Mouse (Mus musculus) lung, embryonic 16.5 days (tissue): ENCODE results near the gene Gm10226. TPM values are rescaled to one million over a fixed set of nuclear protein-coding genes. Genes with fewer than 3 reads are reported as not detected.
"Not testable (repeated sequence)": the region's sequence is repeated elsewhere in the genome, so short reads cannot be mapped to it uniquely, and the experiment has no call there.

ENCODE experiments used
- ATAC-seq: fragments of 200-750 bp; cut with Nextera tagmentation; 2 replicates; pipeline ENCODE4 v1.8.0; 2017; ENCODE audit warnings: low read depth, mild to moderate bottlenecking, moderate library complexity
- H3K27ac ChIP-seq: fragments of 300-500 bp; sonication (generic); 2 replicates; pipeline ENCODE4 v1.5.1; 2014; ENCODE audit warnings: mild to moderate bottlenecking, control low read depth, low read length
- H3K27me3 ChIP-seq: fragments of 300-500 bp; sonication (generic); 2 replicates; pipeline ENCODE4 v1.6.1; 2014; ENCODE audit warnings: low read depth, low read length, mixed read lengths; ENCODE audit not compliant: control insufficient read depth, insufficient read depth
- H3K36me3 ChIP-seq: fragments of 300-500 bp; sonication (generic); 2 replicates; pipeline ENCODE4 v1.6.1; 2014; ENCODE audit warnings: low read length; ENCODE audit not compliant: control insufficient read depth, insufficient read depth
- H3K4me1 ChIP-seq: fragments of 300-500 bp; sonication (generic); replicated peaks from 2 replicates; pipeline ENCODE4 v1.6.1; 2014; ENCODE audit warnings: low read length, mixed read lengths; ENCODE audit not compliant: control insufficient read depth, insufficient read depth
- H3K4me2 ChIP-seq: fragments of 300-500 bp; sonication (generic); 2 replicates; pipeline ENCODE4 v1.6.1; 2014; ENCODE audit warnings: low read depth, low read length, control low read depth
- H3K4me3 ChIP-seq: fragments of 300-500 bp; sonication (generic); 2 replicates; pipeline ENCODE4 v1.5.1; 2014; ENCODE audit warnings: mild to moderate bottlenecking, low read length, control low read depth
- H3K9ac ChIP-seq: fragments of 300-500 bp; sonication (generic); 2 replicates; pipeline ENCODE4 v1.6.1; 2014; ENCODE audit warnings: low read length, control low read depth
- H3K9me3 ChIP-seq: fragments of 300-500 bp; sonication (generic); 2 replicates; pipeline ENCODE4 v1.6.1; 2016; ENCODE audit warnings: low read length; ENCODE audit not compliant: control insufficient read depth
- WGBS: fragments of 180-500 bp; shearing (Covaris S2); extraction: QIAGEN DNeasy Blood & Tissue Kit; methylation state at CpG from one replicate; pipeline ENCODE4 v1.1.7; 2014; 5-methylcytosine and 5-hydroxymethylcytosine counted together
- polyA plus RNA-seq: library from polyadenylated mRNA; unstranded; fragments of >200 nt; fragmentation: Nextera tagmentation; extraction: Ambion mirVana; gene quantifications from 2 replicates; pipeline ENCODE4 v1.2.1, GENCODE M21; 2015

Gene Gm10226
- polyA plus RNA-seq, 1 experiment from 2014 or later = 5.3 TPM

DNA sequence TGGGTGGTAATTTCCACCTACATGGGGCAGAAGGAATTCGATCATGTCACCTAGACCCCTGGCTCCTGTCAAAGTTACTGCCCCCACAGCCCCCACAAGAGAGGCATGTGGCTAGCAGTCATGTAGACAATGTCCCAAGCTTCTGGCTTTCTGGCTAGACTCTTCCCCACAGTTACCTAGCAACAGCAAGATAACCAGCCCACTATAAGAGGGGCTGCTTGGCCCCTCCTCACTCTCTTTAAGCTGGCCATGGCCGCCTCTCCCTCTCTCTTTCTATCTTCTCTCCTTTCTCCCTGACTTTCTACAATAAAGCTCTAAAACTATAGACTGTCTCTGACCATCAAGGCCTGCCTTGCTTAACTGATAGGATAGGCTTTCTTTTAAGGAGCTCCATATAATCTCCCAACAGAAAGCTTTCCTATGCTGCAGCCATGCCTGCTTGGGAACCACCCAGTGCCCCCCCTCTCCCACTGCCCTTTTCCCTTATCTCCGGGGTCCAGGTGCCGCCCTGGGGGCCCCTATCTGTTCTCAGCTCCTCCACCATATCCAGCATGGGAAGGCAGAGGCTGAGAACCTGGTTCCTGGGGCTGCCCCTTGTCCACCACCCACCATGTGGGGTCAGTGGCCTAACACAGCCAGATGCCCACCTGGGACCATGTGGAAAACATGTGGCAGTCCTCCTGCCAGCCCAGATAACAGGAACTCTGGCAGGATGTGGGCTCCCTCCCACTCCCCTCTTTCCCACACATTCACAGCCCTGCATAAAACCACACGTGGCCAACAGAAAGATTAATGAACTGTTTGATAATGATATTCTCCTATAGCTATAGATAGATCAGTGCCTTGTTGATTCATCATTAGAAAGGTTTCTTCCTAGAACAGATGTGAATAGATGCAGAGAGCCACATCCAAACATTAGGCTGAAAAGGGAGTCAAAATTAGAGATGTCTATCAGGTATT is 10.9 kb downstream of the Gm10226 start:
- no peak for ATAC-seq
- no peaks in the 10 kb centered on the region for H3K27me3 ChIP-seq

GRCm38 (mm10) chr17:21703414-21703813 is 11.8 kb downstream of the Gm10226 start:
- Histone ChIP-seq H3K4me2 (no peak overlapping the region), H3K4me3 (no peak overlapping the region), H3K4me1 (peaks cover 2% of the 10 kb centered on the region; the same call in 1 of the 2 replicates), H3K9ac (no peak overlapping the region), H3K27me3 (no peaks in the 10 kb centered on the region), H3K9me3 (no peaks in the 10 kb centered on the region), H3K36me3 (no peaks in the 10 kb centered on the region), H3K27ac (no peak overlapping the region)
- no peak for ATAC-seq
- 83% methylated on average over 1 of the region's 1 CpGs for WGBS

More for the DNA sequence above, 10.9 kb downstream of the Gm10226 start:
- no peak overlapping the region for H3K9ac ChIP-seq
- no peak overlapping the region for H3K4me2 ChIP-seq
- no peak overlapping the region for H3K4me3 ChIP-seq
- no peaks in the 10 kb centered on the region for H3K9me3 ChIP-seq
- no peaks in the 10 kb centered on the region for H3K36me3 ChIP-seq
- H3K27ac ChIP-seq = no peak overlapping the region
- H3K4me1 ChIP-seq = no peaks in the 10 kb centered on the region
- WGBS = 26% methylated on average over 5 of the region's 5 CpGs

DNA sequence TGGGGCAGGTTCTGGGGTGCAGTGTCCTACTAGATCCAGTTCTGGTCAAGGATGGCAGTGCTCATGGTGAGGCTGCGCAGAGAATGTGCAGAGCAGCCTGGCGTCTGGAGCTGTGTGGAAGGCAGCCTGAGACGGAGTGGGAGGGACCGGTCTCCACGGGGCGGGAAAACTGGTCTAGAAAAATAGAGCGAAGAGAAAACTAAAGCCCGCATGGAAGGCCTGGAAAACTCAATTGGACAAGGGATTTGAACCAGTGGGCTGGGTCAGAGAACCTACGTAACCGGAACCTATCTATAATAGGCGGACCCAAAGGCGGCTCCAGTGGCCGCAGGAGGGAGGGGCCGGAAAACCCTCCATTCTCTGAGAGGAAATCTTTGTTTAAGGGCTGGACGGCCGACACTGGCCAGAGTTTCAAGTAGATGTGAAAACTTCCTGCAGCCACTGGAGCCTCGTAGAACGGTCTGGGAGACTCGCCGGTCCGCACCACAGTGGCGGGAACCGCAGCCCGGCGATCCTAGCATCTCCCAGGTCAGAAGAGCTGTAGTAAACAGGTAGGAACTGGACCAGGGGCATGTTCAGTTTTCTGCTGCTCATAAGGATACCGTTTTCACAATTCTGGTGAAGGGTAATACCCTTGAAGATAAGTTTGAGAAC is 15.8 kb downstream of the Gm10226 start, which contains the start of gene Zfp760:
Gene Zfp760 (plus strand): TSS at position 399 of the 654 bp plus-strand sequence.
- ATAC-seq = peak; percentile 99
- WGBS = 2% methylated on average over 26 of the region's 26 CpGs
- H3K36me3 ChIP-seq = 0 out of 2 replicates have a peak, but pooled peaks cover 2% of the 10 kb centered on the region
- peak within 1 kb of the TSS; percentile 67 for H3K4me2 ChIP-seq
- peak within 1 kb of the TSS; percentile 85 for H3K9ac ChIP-seq
- peak within 1 kb of the TSS; percentile 98 for H3K27ac ChIP-seq
- no peaks in the 10 kb centered on the region for H3K9me3 ChIP-seq
- peaks cover 8% of the 10 kb centered on the region for H3K4me1 ChIP-seq
- no peaks in the 10 kb centered on the region for H3K27me3 ChIP-seq
- H3K4me3 ChIP-seq = peak within 1 kb of the TSS; percentile 78

DNA sequence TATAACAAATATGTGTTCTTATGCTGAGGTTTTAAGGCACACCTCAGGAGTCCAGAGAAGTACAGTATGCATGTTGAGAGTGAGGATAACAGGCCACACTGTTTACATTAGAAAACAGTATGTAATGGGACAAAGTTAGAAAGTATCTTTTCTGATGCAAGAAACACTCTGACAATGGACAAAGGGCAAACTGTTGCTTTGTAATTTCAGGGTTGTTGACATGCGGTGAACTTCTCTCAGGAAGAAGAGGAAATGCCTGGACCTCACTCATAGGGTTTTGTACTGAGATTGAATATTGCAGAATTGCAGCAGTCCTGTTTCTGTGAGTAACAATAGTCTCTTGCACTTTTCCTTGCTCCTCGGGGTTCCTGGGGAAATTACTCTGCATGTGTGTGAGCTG is 16.7 kb downstream of the Gm10226 start:
- no peak for ATAC-seq
- Histone ChIP-seq H3K9me3 (no peaks in the 10 kb centered on the region), H3K4me2 (peak overlapping the region; percentile 67), H3K27me3 (no peaks in the 10 kb centered on the region), H3K9ac (peak overlapping the region; percentile 53), H3K4me1 (peaks cover 8% of the 10 kb centered on the region), H3K36me3 (peaks cover 5% of the 10 kb centered on the region; the same call in 1 of the 2 replicates), H3K4me3 (peak overlapping the region; percentile 78), H3K27ac (peak overlapping the region; percentile 9; the same call in 1 of the 2 replicates)
- WGBS = 35% methylated on average over 2 of the region's 2 CpGs

GRCm38 (mm10) chr17:21730495-21730894 is 38.8 kb downstream of the Gm10226 start, which contains the start of gene Zfp229:
Gene Zfp229, plus strand, starts transcription at chr17:21730795.
- not testable (repeated sequence) for H3K36me3 ChIP-seq, H3K9me3 ChIP-seq, H3K4me2 ChIP-seq, H3K27ac ChIP-seq, H3K27me3 ChIP-seq, ATAC-seq, H3K4me1 ChIP-seq, H3K4me3 ChIP-seq, H3K9ac ChIP-seq
- WGBS = 95% methylated on average over 7 of the region's 22 CpGs

DNA sequence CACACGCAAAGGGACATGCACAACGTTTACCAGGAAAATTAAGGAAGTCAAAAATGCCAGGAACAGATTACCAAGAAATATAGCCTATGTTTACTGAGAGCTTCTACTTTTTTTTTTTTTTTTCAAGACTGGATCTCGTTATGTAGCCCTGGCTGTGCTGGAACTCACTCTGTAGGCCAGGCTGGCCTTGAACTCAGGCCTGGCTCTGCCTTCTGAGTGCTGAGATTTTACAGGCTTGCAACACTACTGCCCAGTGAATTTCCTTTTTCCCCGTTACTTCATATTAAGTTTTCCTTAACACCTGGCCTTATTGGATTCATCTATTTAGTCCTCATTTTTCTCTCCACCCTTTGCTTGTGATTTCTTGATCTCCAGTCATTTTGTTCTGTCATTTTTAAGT is 41.4 kb downstream of the Gm10226 start:
- peaks cover 4% of the 10 kb centered on the region; the same call in 1 of the 2 replicates for H3K36me3 ChIP-seq
- peak overlapping the region; percentile 84 for H3K4me3 ChIP-seq
- H3K9me3 ChIP-seq = no peaks in the 10 kb centered on the region
- H3K4me2 ChIP-seq = peak overlapping the region; percentile 62
- WGBS = 61% methylated on average over 4 of the region's 4 CpGs
- H3K27me3 ChIP-seq = no peaks in the 10 kb centered on the region
- peak overlapping the region; percentile 90; the same call in 1 of the 2 replicates for H3K9ac ChIP-seq
- peak overlapping the region; percentile 93 for H3K27ac ChIP-seq
- peaks cover 8% of the 10 kb centered on the region; the same call in 1 of the 2 replicates for H3K4me1 ChIP-seq
- 0 out of 2 replicates have a peak, but pooled peaks have one; percentile 13 for ATAC-seq

GRCm38 (mm10) chr17:21733529-21734031 is 41.9 kb downstream of the Gm10226 start:
- Histone ChIP-seq H3K4me3 (peak overlapping the region; percentile 84), H3K36me3 (peaks cover 4% of the 10 kb centered on the region; the same call in 1 of the 2 replicates), H3K4me1 (peaks cover 8% of the 10 kb centered on the region; the same call in 1 of the 2 replicates)

More at GRCm38 (mm10) chr17:21733529-21734031, 41.9 kb downstream of the Gm10226 start:
- no peaks in the 10 kb centered on the region for H3K9me3 ChIP-seq
- under 1% methylated on average over 27 of the region's 27 CpGs for WGBS
- peak overlapping the region; percentile 90 for H3K9ac ChIP-seq
- H3K4me2 ChIP-seq = peak overlapping the region; percentile 62
- peak; percentile 98 for ATAC-seq
- no peaks in the 10 kb centered on the region for H3K27me3 ChIP-seq
- H3K27ac ChIP-seq = peak overlapping the region; percentile 93
